Mouse (Mus musculus) lung, postnatal 0 days (tissue): ENCODE measurements at regions not wholly inside any gene's neighbourhood (a gene's known extent, or its start where the extent isn't known, plus 50 kb on each side); places are given as distances from the start of the nearest gene placed in this dataset.

ENCODE experiments used
- CTCF ChIP-seq: IDR thresholded peaks from 2 replicates; pipeline ENCODE4 v1.5.1; 2016; ENCODE audit warnings: antibody characterized with exemption, mild to moderate bottlenecking
- EP300 ChIP-seq: IDR thresholded peaks from 2 replicates; pipeline ENCODE4 v1.6.1; 2016; ENCODE audit warnings: antibody characterized with exemption, mild to moderate bottlenecking, control low read depth

DNA sequence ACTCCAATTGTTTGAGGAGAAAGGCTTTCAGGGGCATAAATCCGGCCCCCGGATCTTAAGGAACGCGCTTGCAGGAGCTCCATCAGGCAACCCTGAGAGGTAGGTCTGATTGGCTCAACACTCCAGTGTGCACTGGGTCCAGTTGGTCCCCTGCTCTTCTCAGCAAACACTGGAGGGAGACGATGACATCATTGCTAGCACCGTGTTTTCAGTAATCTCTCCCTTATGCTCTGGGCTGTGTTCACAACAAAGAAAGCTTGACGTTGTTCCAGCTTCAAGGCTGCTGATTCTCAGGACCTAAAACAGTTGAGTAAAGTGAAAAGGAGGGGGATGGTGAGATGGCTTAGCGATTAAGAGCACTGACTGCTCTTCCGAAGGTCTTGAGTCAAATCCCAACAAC is 97.0 kb upstream of the Cxadr start:
- no peak for TF ChIP-seq EP300
- TF ChIP-seq CTCF: no peak
